Mouse (Mus musculus) heart, embryonic 13.5 days (tissue): Measurements from ENCODE around the gene Csf2rb. TPM values are rescaled to one million over a fixed set of nuclear protein-coding genes. Genes with fewer than 3 reads are reported as not detected.

Experiments
- ATAC-seq: fragments of 200-750 bp; cut with Nextera tagmentation; 2 replicates; pipeline ENCODE4 v1.8.0; 2017; ENCODE audit warnings: moderate TSS enrichment; ENCODE audit not compliant: insufficient number of reproducible peaks, low FRiP score, low TSS enrichment; ENCODE audit errors: extremely low read depth
- H3K27ac ChIP-seq: fragments of 300-500 bp; sonication (generic); replicated peaks from 2 replicates; pipeline ENCODE4 v1.5.1; 2015; ENCODE audit warnings: moderate library complexity, mild to moderate bottlenecking, inconsistent platforms
- H3K27me3 ChIP-seq: fragments of 300-500 bp; sonication (generic); replicated peaks from 2 replicates; pipeline ENCODE4 v1.6.1; 2015; ENCODE audit warnings: mild to moderate bottlenecking, inconsistent platforms
- H3K36me3 ChIP-seq: fragments of 300-500 bp; sonication (generic); 2 replicates; pipeline ENCODE4 v1.6.1; 2015; ENCODE audit warnings: mild to moderate bottlenecking, inconsistent platforms
- H3K4me1 ChIP-seq: fragments of 300-500 bp; sonication (generic); 2 replicates; pipeline ENCODE4 v1.6.1; 2015; ENCODE audit warnings: inconsistent platforms
- H3K4me2 ChIP-seq: fragments of 300-500 bp; sonication (generic); 2 replicates; pipeline ENCODE4 v1.6.1; 2015; ENCODE audit warnings: inconsistent platforms, mild to moderate bottlenecking, moderate library complexity
- H3K4me3 ChIP-seq: fragments of 300-500 bp; sonication (generic); 2 replicates; pipeline ENCODE4 v1.5.1; 2015; ENCODE audit warnings: moderate library complexity, mild to moderate bottlenecking, inconsistent platforms
- H3K9ac ChIP-seq: fragments of 300-500 bp; sonication (generic); 2 replicates; pipeline ENCODE4 v1.6.1; 2015; ENCODE audit warnings: inconsistent platforms, mild to moderate bottlenecking, moderate library complexity
- H3K9me3 ChIP-seq: fragments of 300-500 bp; sonication (generic); 2 replicates; pipeline ENCODE4 v1.6.1; 2016; ENCODE audit warnings: inconsistent platforms
- WGBS: fragments of 180-500 bp; shearing (Covaris S2); methylation state at CpG from one replicate; pipeline ENCODE4 v1.1.7; 2015; ENCODE audit warnings: mixed read lengths; 5-methylcytosine and 5-hydroxymethylcytosine counted together
- polyA plus RNA-seq: library from polyadenylated mRNA; unstranded; fragments of >200 nt; fragmentation: Nextera tagmentation; extraction: Ambion mirVana; gene quantifications from 2 replicates; pipeline ENCODE4 v1.2.1, GENCODE M21; 2015

The Csf2rb gene
- polyA plus RNA-seq, 1 experiment from 2014 or later = 1.3 TPM

GRCm38 (mm10) chr15:78351586-78352165 is 26.1 kb downstream of the Csf2rb start:
- no peak for ATAC-seq
- Histone ChIP-seq H3K9me3 (no peaks in the 10 kb centered on the region), H3K9ac (no peak overlapping the region), H3K36me3 (no peaks in the 10 kb centered on the region), H3K27me3 (peaks cover 2% of the 10 kb centered on the region; the same call in 1 of the 2 replicates), H3K4me1 (no peaks in the 10 kb centered on the region), H3K27ac (no peak overlapping the region), H3K4me3 (no peak overlapping the region), H3K4me2 (no peak overlapping the region)
- WGBS = 51% methylated on average over 3 of the region's 3 CpGs

GRCm38 (mm10) chr15:78354958-78355357 is 29.4 kb downstream of the Csf2rb start:
- H3K4me1 ChIP-seq = no peaks in the 10 kb centered on the region
- H3K27ac ChIP-seq = no peak overlapping the region
- H3K4me3 ChIP-seq = no peak overlapping the region
- no peak overlapping the region for H3K4me2 ChIP-seq
- H3K27me3 ChIP-seq = peaks cover 2% of the 10 kb centered on the region; the same call in 1 of the 2 replicates
- no peak overlapping the region for H3K9ac ChIP-seq
- ATAC-seq = no peak
- H3K9me3 ChIP-seq = no peaks in the 10 kb centered on the region
- WGBS = 5% methylated on average over 1 of the region's 1 CpGs
- no peaks in the 10 kb centered on the region for H3K36me3 ChIP-seq

- Histone ChIP-seq H3K9me3 (no peaks in the 10 kb centered on the region), H3K4me2 (no peak overlapping the region), H3K27me3 (peaks cover 2% of the 10 kb centered on the region; the same call in 1 of the 2 replicates), H3K9ac (no peak overlapping the region), H3K27ac (no peak overlapping the region), H3K4me1 (no peaks in the 10 kb centered on the region), H3K4me3 (no peak overlapping the region), H3K36me3 (no peaks in the 10 kb centered on the region)
- no peak for ATAC-seq
- whole genome bisulfite sequencing = 78% methylated on average over 5 of the region's 5 CpGs
Measured at GRCm38 (mm10) chr15:78355548-78355947, 30.0 kb downstream of the Csf2rb start.

- H3K36me3 ChIP-seq = no peaks in the 10 kb centered on the region
- H3K4me2 ChIP-seq = no peak overlapping the region
- no peak overlapping the region for H3K9ac ChIP-seq
- H3K27me3 ChIP-seq = peaks cover 54% of the 10 kb centered on the region
- no peak overlapping the region for H3K27ac ChIP-seq
- peaks cover 5% of the 10 kb centered on the region; the same call in 1 of the 2 replicates for H3K4me1 ChIP-seq
- no peak overlapping the region for H3K4me3 ChIP-seq
- peaks cover 7% of the 10 kb centered on the region; the same call in 1 of the 2 replicates for H3K9me3 ChIP-seq
- ATAC-seq = no peak
- WGBS = 70% methylated on average over 2 of the region's 2 CpGs
Measured at GRCm38 (mm10) chr15:78365916-78366315, 40.4 kb downstream of the Csf2rb start.

- H3K27ac ChIP-seq = no peak overlapping the region
- H3K36me3 ChIP-seq = no peaks in the 10 kb centered on the region
- H3K9ac ChIP-seq = no peak overlapping the region
- H3K4me3 ChIP-seq = no peak overlapping the region
- H3K9me3 ChIP-seq = peaks cover 7% of the 10 kb centered on the region; the same call in 1 of the 2 replicates
- no peak overlapping the region for H3K4me2 ChIP-seq
- no peak for ATAC-seq
- peaks cover 5% of the 10 kb centered on the region; the same call in 1 of the 2 replicates for H3K4me1 ChIP-seq
- WGBS = 76% methylated on average over 8 of the region's 8 CpGs
- H3K27me3 ChIP-seq = peaks cover 57% of the 10 kb centered on the region
Measured at GRCm38 (mm10) chr15:78366875-78367274, 41.3 kb downstream of the Csf2rb start.

GRCm38 (mm10) chr15:78367811-78368210 is 42.3 kb downstream of the Csf2rb start:
- Histone ChIP-seq H3K27me3 (peaks cover 60% of the 10 kb centered on the region), H3K4me1 (peaks cover 11% of the 10 kb centered on the region), H3K4me3 (no peak overlapping the region), H3K9ac (no peak overlapping the region), H3K36me3 (no peaks in the 10 kb centered on the region), H3K4me2 (no peak overlapping the region), H3K27ac (no peak overlapping the region), H3K9me3 (peaks cover 1% of the 10 kb centered on the region; the same call in 1 of the 2 replicates)
- no peak for ATAC-seq
- 58% methylated on average over 3 of the region's 3 CpGs for WGBS

- H3K9me3 ChIP-seq = no peaks in the 10 kb centered on the region
- no peak overlapping the region for H3K4me2 ChIP-seq
- no peak overlapping the region for H3K27ac ChIP-seq
- no peak overlapping the region for H3K4me3 ChIP-seq
- 5% methylated on average over 8 of the region's 8 CpGs for WGBS
- H3K36me3 ChIP-seq = no peaks in the 10 kb centered on the region
- no peak for ATAC-seq
- peaks cover 55% of the 10 kb centered on the region for H3K27me3 ChIP-seq
- H3K4me1 ChIP-seq = peaks cover 12% of the 10 kb centered on the region
- H3K9ac ChIP-seq = no peak overlapping the region
Measured at GRCm38 (mm10) chr15:78368926-78369346, 43.4 kb downstream of the Csf2rb start.

GRCm38 (mm10) chr15:78369641-78370040 is 44.1 kb downstream of the Csf2rb start:
- no peak for ATAC-seq
- 67% methylated on average over 1 of the region's 1 CpGs for WGBS

GRCm38 (mm10) chr15:78372796-78373195 is 47.2 kb downstream of the Csf2rb start:
- peaks cover 12% of the 10 kb centered on the region for H3K4me1 ChIP-seq
- H3K27me3 ChIP-seq = peaks cover 33% of the 10 kb centered on the region
- H3K9me3 ChIP-seq = no peaks in the 10 kb centered on the region
- H3K4me3 ChIP-seq = no peak overlapping the region
- H3K4me2 ChIP-seq = no peak overlapping the region
- no peak overlapping the region for H3K9ac ChIP-seq
- no peak for ATAC-seq
- no peak overlapping the region for H3K27ac ChIP-seq
- WGBS = 55% methylated on average over 3 of the region's 3 CpGs
- H3K36me3 ChIP-seq = no peaks in the 10 kb centered on the region

More at GRCm38 (mm10) chr15:78369641-78370040, 44.1 kb downstream of the Csf2rb start:
- Histone ChIP-seq H3K4me3 (no peak overlapping the region), H3K9ac (no peak overlapping the region), H3K27ac (no peak overlapping the region), H3K36me3 (no peaks in the 10 kb centered on the region), H3K9me3 (no peaks in the 10 kb centered on the region), H3K4me1 (peaks cover 12% of the 10 kb centered on the region), H3K27me3 (peaks cover 54% of the 10 kb centered on the region), H3K4me2 (no peak overlapping the region)

- 61% methylated on average over 3 of the region's 3 CpGs for WGBS
- Histone ChIP-seq H3K27me3 (peaks cover 20% of the 10 kb centered on the region), H3K4me1 (peaks cover 9% of the 10 kb centered on the region), H3K36me3 (no peaks in the 10 kb centered on the region), H3K4me2 (no peak overlapping the region), H3K9me3 (no peaks in the 10 kb centered on the region), H3K9ac (no peak overlapping the region), H3K4me3 (no peak overlapping the region), H3K27ac (no peak overlapping the region)
- no peak for ATAC-seq
Measured at GRCm38 (mm10) chr15:78374204-78374603, 48.7 kb downstream of the Csf2rb start.

- 79% methylated on average over 10 of the region's 10 CpGs for WGBS
- no peak overlapping the region for H3K9ac ChIP-seq
Measured at GRCm38 (mm10) chr15:78377859-78378258, 52.3 kb downstream of the Csf2rb start.

GRCm38 (mm10) chr15:78378556-78378955 is 53.0 kb downstream of the Csf2rb start:
- Histone ChIP-seq H3K36me3 (no peaks in the 10 kb centered on the region), H3K27ac (no peak overlapping the region), H3K4me1 (0 out of 2 replicates have a peak, but pooled peaks cover 1% of the 10 kb centered on the region), H3K27me3 (no peaks in the 10 kb centered on the region; the same call in 1 of the 2 replicates), H3K9ac (no peak overlapping the region), H3K9me3 (no peaks in the 10 kb centered on the region), H3K4me3 (no peak overlapping the region), H3K4me2 (no peak overlapping the region)
- 72% methylated on average over 10 of the region's 10 CpGs for WGBS
- no peak for ATAC-seq

More at GRCm38 (mm10) chr15:78377859-78378258, 52.3 kb downstream of the Csf2rb start:
- H3K4me1 ChIP-seq = peaks cover under 1% of the 10 kb centered on the region; the same call in 1 of the 2 replicates
- H3K9me3 ChIP-seq = no peaks in the 10 kb centered on the region
- H3K4me3 ChIP-seq = no peak overlapping the region
- no peak overlapping the region for H3K27ac ChIP-seq
- H3K27me3 ChIP-seq = no peaks in the 10 kb centered on the region; the same call in 1 of the 2 replicates
- no peak overlapping the region for H3K4me2 ChIP-seq
- ATAC-seq = no peak
- no peaks in the 10 kb centered on the region for H3K36me3 ChIP-seq
